Mouse (Mus musculus) activated CD4-positive, CD25-positive, alpha-beta regulatory T cell (primary cell): ENCODE measurements around the gene Rnase1. TPM values are rescaled to one million over a fixed set of nuclear protein-coding genes. Genes with fewer than 3 reads are reported as not detected.

Experiments used
- polyA plus RNA-seq, 2 experiments: library from polyadenylated mRNA; unstranded; fragments of 100-300 nt; shearing (Covaris generic); gene quantifications; one replicate each; pipeline ENCODE4 v1.2.1; 2017

Rnase1 gene
- polyA plus RNA-seq, result under 1 TPM in 1 of 2 experiments, not detected in 1; 0.47 TPM

GRCm38 (mm10) chr14:51146685-51147084 lies at the start of gene Rnase1:
TSS of gene Rnase1 (minus strand) at chr14:51146785.

GRCm38 (mm10) chr14:51161976-51162375 lies 15.4 kb upstream of the Rnase1 start, which contains the start of gene Rnase2b:
TSS of gene Rnase2b (plus strand) at chr14:51162260.

GRCm38 (mm10) chr14:51113916-51114560 lies 32.5 kb downstream of the Rnase1 start, which contains the start of gene Eddm3b:
TSS of gene Eddm3b (plus strand) at chr14:51114426.

Other genes with a start within 250 kb of the Rnase1 start
- under 1 TPM; 0.02 to 0.21 TPM for gene Klhl33, start 249.3 kb downstream of the Rnase1 start, polyA plus RNA-seq
- gene Osgep, start 221.9 kb downstream of the Rnase1 start, polyA plus RNA-seq, result 10 to 100 TPM; 84.6 to 90.7 TPM
- gene Apex1, start 221.8 kb downstream of the Rnase1 start, polyA plus RNA-seq, result 10 to 100 TPM; 41.2 to 87.4 TPM
- 10 to 100 TPM; 60.2 to 68.1 TPM for gene Pip4p1, start 215.9 kb downstream of the Rnase1 start, polyA plus RNA-seq
- gene Pnp, start 215.7 kb downstream of the Rnase1 start, polyA plus RNA-seq, result 10 to 100 TPM; 50.8 to 76.6 TPM
- gene Gm49342, start 202.3 kb downstream of the Rnase1 start, polyA plus RNA-seq, result not detected
- gene Pnp2, start 190.8 kb downstream of the Rnase1 start, polyA plus RNA-seq, result 1 to 10 TPM; 1.6 to 2.0 TPM
- gene Rnase10, start 139.0 kb downstream of the Rnase1 start, polyA plus RNA-seq, result under 1 TPM in 1 of 2 experiments, not detected in 1; 0.19 TPM
- gene Rnase9, start 104.9 kb downstream of the Rnase1 start, polyA plus RNA-seq, result not detected
- gene Rnase11, start 96.6 kb downstream of the Rnase1 start, polyA plus RNA-seq, result not detected
- under 1 TPM in 1 of 2 experiments, not detected in 1; 0.51 TPM for gene Rnase12, start 89.1 kb downstream of the Rnase1 start, polyA plus RNA-seq
- under 1 TPM in 1 of 2 experiments, not detected in 1; 0.44 TPM for gene Olfr750, start 72.3 kb downstream of the Rnase1 start, polyA plus RNA-seq
- 10 to 100 TPM in 1 of 2 experiments, 1 to 10 TPM in 1; 9.8 to 25.8 TPM for gene Rnase4, start 55.7 kb downstream of the Rnase1 start, polyA plus RNA-seq
- gene Ang, start 55.6 kb downstream of the Rnase1 start, polyA plus RNA-seq, result 1 to 10 TPM in 1 of 2 experiments, under 1 TPM in 1; 0.49 to 8.6 TPM
- gene Eddm3b, start 32.4 kb downstream of the Rnase1 start, polyA plus RNA-seq, result not detected
- 1 to 10 TPM; 1.3 to 2.7 TPM for gene Rnase6, start 22.9 kb downstream of the Rnase1 start, polyA plus RNA-seq
- gene Rnase2b, start 15.5 kb upstream of the Rnase1 start, polyA plus RNA-seq, result not detected
- gene Ang2, start 52.4 kb upstream of the Rnase1 start, polyA plus RNA-seq, result not detected
- gene Ear14, start 56.6 kb upstream of the Rnase1 start, polyA plus RNA-seq, result not detected
- under 1 TPM in 1 of 2 experiments, not detected in 1; 0.95 TPM for gene Rnase2a, start 109.3 kb upstream of the Rnase1 start, polyA plus RNA-seq
- gene Gm7247, start 215.0 kb upstream of the Rnase1 start, polyA plus RNA-seq, result under 1 TPM in 1 of 2 experiments, not detected in 1; 0.42 TPM